Mouse (Mus musculus) adrenal gland, postnatal 36 days (tissue): Measurements from ENCODE around the gene Dis3l. TPM values are rescaled to one million over a fixed set of nuclear protein-coding genes. Genes with fewer than 3 reads are reported as not detected.
"Not testable (repeated sequence)": the region's sequence is repeated elsewhere in the genome, so short reads cannot be mapped to it uniquely, and the experiment has no call there.

Experiments used
- DNase-seq, 2 experiments: peaks; one replicate each; pipeline ENCODE4 v3.0.0; 2021; ENCODE audit warnings: mixed read lengths in 1 of 2
- total RNA-seq, 2 experiments: library from RNA; stranded (reverse); gene quantifications; 2 replicates each; pipeline ENCODE4 v1.2.3; 2021

Gene Dis3l
- total RNA-seq, 2 experiments from 2014 or later: 20.9 to 21.5 TPM

- no peak for DNase-seq
Observed at GRCm38 (mm10) chr9:64323976-64324375, 17.1 kb downstream of the Dis3l start.

DNA sequence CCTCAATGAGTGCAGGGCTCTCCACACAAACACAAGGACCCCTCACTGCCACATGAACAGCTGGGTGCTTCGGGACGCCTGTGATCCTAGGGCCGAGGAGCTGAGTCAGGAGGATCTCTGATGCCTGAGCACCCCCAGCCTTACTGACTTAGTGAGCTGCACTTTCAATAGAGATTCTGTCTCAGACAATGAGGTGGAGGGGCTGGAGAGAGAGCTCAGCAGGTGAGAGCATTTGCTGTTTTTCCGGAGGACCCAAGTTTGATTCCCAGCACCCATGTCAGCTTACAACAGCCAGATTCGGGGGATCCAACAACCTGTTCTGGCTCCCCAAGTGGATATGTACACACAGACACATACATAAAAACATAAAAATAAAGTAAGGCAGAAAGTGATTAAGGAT, 24.1 kb downstream of the Dis3l start:
- no peak for DNase-seq

- no peak for DNase-seq
Observed at GRCm38 (mm10) chr9:64314696-64315095, 26.4 kb downstream of the Dis3l start.

- no peak for DNase-seq
Observed at GRCm38 (mm10) chr9:64312128-64312527, 29.0 kb downstream of the Dis3l start.

DNA sequence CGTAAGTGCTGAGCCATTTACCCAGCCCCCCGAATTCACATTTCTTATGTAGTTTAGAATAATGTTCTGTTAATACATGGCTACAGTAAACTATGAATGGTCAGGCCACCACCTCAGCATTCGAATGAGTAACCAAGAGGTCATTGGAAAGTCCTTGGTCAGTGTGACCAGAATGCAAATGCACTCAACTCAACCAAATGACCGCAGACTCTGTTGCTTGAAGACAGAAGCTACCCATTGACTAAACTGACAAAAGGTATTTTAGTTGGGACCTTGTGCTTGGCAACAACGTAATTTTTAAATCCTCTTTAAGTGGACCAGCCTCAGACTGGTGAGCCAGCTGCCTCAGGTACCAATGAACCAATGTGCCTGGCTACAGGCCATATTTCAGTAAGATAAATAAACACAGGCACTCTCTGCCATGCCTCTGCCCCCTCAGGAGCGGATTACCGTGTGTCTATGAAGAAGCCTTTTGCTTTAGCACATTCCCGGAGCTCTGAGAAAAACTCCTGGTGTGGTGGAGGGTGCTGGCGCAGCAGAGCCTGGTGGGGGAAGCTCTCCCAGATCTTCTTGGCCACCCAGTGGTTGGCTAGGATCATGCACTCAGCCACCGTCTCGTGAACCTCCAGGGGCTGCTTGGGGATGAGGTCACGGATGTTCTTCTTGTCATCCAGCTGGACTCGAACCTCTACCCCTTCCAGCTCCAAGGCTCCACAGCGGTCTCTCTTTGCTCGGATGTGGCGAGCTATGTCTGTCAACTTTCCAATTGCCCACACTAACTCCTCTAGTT, 29.9 kb downstream of the Dis3l start:
- no peak for DNase-seq

GRCm38 (mm10) chr9:64306476-64307312, 34.4 kb downstream of the Dis3l start:
- no peak for DNase-seq

DNA sequence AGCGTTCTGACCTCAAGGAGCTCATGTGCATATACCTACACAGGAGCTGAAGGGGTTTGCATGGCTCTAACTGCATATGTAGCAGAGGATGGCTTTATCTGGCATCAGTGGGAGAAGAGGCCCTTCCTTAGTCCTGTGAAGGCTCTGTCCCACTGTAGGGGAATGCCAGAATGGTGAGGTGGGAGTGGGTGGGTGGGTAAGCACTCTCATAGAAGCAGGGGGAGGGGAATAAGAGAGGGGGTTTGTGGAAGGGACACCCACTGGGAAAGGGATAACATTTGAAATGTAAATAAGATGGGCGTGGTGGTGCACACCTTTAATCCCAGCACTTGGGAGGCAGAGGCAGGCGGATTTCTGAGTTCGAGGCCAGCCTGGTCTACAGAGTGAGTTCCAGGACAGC, 38.0 kb downstream of the Dis3l start:
- DNase-seq: not testable (repeated sequence)

GRCm38 (mm10) chr9:64282404-64282987, 58.6 kb downstream of the Dis3l start:
- DNase-seq: no peak

DNA sequence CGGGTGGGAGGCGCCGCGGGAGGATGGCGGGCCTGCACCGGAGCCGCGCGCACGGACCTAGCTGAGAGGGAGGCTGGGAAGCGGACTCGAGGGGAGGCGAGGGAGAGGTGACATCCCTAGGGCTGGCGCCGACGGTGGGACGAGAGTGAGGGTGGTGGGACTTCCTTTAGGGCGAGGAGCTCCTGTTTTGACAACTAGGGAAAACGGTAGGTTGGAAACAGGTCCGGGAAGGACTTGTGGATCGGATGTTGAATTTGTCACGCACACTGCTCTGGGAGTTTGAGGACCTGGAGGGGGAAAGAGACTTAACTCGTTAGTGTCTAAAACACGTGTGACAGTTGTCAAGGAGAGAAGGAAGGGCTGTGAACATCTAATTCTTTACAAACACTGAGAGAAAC, 59.3 kb downstream of the Dis3l start:
- no peak for DNase-seq

DNA sequence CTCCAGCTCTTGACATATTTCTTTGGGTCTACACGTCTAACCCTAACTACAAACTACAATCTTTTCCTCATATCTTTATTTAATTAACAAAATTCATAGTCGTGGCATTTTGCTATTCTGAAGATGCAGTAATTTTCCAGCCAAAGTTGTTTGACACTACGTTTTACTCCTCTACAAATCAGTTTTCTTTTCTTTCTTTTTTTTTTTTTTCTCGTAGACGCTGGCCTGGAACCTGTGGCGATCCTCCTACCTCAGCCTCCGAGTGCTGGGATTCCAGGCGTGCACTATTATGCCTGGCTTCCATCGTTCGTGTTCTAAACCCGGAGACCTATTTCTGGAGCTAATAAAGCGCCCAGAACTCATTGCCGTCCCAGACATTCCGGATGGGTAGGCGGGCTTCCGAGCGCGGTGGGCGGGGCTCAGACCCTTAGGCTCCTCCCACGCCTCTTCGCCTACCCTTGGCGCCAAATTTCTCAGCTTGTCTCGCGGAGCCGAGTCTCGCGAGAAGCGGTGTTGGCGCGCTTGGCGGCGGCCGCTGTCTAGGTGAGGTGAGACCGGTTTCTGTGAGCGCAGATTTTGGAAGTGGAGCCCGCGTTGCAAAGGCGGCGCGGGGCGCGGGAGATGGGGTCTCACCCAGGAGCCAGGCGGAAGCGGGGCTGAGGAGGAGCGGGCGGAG, 59.8 kb downstream of the Dis3l start, which contains the start of gene Tipin:
TSS of gene Tipin (plus strand) at position 477 of the 676 bp plus-strand sequence.
- peak; percentile 97 to 98 for DNase-seq

DNA sequence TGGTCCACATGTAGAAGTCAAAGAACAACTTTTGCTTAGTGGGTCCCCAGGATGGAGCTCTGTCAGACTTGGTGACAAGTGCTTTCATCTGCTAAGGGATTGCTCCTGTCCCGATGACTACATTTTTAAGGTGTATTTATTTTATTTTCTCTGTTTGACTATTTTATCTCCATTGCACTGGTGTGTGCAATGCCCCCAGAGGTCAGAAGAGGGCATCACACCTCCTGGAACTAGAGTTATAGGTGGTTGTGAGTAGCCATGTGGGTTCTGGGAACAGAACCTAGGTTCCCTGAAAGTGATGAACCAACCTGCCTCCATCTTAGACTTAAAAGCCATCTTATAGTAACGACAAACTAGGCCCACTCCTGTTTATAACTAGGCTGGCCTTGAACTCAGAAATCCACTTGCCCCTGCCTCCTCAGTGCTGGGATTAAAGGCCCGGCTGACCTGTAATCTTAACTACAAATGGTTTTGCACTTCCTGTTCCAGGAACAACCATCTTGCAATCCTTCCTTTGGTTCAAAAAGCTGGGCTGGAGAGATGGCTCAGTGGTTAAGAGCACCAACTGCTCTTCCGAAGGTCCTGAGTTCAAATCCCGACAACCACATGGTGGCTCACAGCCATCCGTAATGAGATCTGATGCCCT, 62.3 kb downstream of the Dis3l start:
- no peak for DNase-seq

- peak; percentile 66 to 75 for DNase-seq
Observed at GRCm38 (mm10) chr9:64277706-64278105, 63.4 kb downstream of the Dis3l start.

- DNase-seq: peak in 1 of 2 experiments; percentile 2
Observed at GRCm38 (mm10) chr9:64274919-64275318, 66.2 kb downstream of the Dis3l start.

DNA sequence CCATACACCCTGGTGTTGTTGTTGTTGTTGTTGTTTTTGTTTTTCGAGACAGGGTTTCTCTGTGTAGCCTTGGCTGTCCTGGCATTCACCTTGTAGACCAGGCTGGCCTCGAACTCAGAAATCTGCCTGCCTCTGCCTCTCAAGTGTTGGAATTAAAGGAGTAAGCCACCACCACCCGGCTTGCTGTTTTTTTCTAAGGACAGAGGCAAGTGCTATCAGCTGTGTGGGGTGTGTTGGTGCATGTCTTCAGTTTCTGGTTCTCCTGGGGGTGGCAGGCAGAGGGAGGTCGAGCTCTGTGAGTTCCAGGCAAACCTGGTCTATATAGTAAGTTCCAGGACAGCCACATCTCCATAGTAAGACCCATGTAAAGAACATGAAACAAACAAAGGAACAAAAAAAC, 66.8 kb downstream of the Dis3l start:
- DNase-seq: no peak

DNA sequence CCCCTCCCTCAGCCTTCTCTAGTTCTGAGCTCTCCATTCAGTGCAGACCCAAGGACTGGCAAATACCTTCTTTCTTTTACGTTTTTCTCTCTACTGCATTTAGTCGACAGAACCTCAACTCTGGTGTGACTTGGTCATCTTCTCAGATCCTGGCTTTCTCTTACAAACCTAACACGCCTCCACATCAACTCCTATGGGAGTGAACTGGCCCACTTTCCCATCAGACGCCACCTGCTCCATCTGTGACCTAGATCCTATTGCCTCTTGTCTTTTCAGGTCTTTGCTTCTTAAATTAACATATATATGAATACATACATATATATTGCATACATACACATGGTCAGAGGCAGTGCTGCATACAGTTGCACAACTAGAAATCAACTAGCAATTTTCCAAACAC, 67.3 kb downstream of the Dis3l start:
- DNase-seq: no peak

GRCm38 (mm10) chr9:64272611-64273010, 68.5 kb downstream of the Dis3l start:
- DNase-seq: peak; percentile 22 to 52

GRCm38 (mm10) chr9:64271249-64271648, 69.8 kb downstream of the Dis3l start:
- DNase-seq: no peak

GRCm38 (mm10) chr9:64268836-64269235, 72.3 kb downstream of the Dis3l start:
- not testable (repeated sequence) for DNase-seq

DNA sequence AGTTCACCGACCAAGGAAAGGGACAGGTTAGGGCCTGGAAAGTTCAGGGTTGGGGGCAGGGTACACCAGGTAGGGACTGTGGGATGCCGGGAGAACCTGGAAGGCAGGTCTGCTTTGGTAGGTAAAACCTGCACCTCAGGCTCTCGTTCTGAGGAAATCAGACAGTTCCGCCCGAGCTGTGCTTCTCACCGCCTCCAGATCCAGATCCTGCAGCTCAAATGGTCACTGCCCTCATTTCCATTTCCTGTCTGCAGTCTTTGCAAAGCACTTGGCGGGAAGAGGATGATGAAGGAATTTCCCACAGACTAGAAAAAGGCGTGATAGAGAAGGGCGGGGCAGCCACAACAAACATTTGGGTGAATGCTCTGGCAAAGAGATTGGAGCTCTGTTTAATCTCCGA, 72.9 kb downstream of the Dis3l start:
- DNase-seq: no peak

GRCm38 (mm10) chr9:64267231-64267630, 73.9 kb downstream of the Dis3l start:
- no peak for DNase-seq

DNA sequence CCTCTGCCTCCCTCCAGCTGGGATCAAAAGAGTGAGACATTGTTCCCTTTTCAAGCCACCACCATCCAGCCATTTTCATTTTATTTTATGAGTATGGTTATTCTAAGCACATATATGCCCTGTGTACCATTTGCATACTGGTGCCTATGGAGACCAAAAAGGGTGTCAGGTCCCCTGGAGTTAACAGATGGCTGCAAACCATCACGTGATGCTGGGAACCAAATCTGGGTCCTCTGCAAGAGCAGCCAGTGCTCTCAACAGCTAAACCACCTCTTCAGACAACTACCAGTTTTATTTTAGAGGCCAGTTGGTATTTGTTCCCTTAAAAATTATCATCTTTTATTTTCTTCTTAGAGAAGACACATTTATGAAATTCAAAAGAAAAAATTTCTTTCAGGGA, 76.3 kb downstream of the Dis3l start:
- no peak for DNase-seq

DNA sequence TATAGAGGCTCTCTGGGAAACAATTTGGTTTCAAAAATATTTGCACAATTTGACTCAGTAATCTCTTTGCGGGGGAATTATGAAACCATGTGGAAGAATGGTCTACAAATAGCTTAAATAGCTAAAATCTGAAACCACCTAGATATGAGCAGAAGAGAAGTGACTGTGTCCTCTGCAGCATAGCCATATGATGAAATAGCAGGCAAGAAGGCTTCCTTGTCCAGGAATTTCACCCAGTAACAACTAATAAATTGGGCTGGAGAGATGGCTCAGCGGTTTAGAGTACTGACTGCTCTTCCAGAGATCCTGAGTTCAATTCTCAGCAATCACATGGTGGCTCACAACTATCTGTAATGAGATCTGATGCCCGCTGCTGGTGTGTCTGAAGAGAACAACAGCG, 80.1 kb downstream of the Dis3l start:
- no peak for DNase-seq
